Mouse (Mus musculus): Measurements from ENCODE around the gene Cdc34b. TPM values are rescaled to one million over a fixed set of nuclear protein-coding genes. Genes with fewer than 3 reads are reported as not detected.
"Not testable (repeated sequence)": the region's sequence is repeated elsewhere in the genome, so short reads cannot be mapped to it uniquely, and the experiment has no call there.

Cdc34b gene
- total RNA-seq (2021): 1 to 10 TPM in 1 of 2 experiments, under 1 TPM in 1; 0.82 to 1.3 TPM
- long read RNA-seq, experiment 1: 0 reads
- long read RNA-seq, experiment 2: 0 reads

- H3K4me3 ChIP-seq: no peak within 1 kb of the TSS
- no peak for DNase-seq
- H3K27ac ChIP-seq: no peak within 1 kb of the TSS
- intact Hi-C loops (cut with DNase I): no loop called here
- TF ChIP-seq CTCF (IDR thresholded peaks at IDR 0.05): no peak
Measured at GRCm38 (mm10) chr11:94741732-94742272, at the start of gene Cdc34b. TSS of gene Cdc34b (plus strand) at chr11:94741782.

DNA sequence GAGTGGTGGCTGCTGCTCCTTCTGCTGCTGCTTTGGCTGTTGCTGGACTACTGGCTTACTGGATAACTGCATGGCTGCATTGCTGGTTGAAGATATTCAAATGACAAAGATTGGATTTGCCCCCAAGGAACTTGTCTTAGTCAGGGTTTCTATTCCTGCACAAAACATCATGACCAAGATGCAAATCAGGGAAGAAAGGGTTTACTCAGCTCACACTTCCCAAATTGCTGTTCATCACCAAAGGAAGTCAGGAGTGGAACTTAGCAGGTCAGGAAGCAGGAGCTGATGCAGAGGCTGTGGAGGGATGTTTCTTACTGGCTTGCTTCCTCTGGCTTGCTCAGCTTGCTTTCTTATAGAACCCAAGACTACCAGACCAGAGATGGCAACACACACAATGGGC, 49.1 kb upstream of the Cdc34b start:
- intact Hi-C loops (cut with DNase I); H3K27ac ChIP-seq; DNase-seq; H3K4me3 ChIP-seq: not testable (repeated sequence)

GRCm38 (mm10) chr11:94695508-94695907, 46.1 kb upstream of the Cdc34b start:
- intact Hi-C loops (cut with DNase I): no loop called here
- no peak for DNase-seq
- H3K27ac ChIP-seq: no peak overlapping the region
- H3K4me3 ChIP-seq: no peak overlapping the region
- TF ChIP-seq CTCF (IDR thresholded peaks at IDR 0.05): no peak

GRCm38 (mm10) chr11:94697140-94697539, 44.4 kb upstream of the Cdc34b start:
- intact Hi-C loops (cut with DNase I): no loop called here

GRCm38 (mm10) chr11:94697703-94698464, 43.7 kb upstream of the Cdc34b start:
- TF ChIP-seq CTCF (IDR thresholded peaks at IDR 0.05): no peak
- H3K27ac ChIP-seq: no peak overlapping the region
- no peak for DNase-seq
- H3K4me3 ChIP-seq: no peak overlapping the region
- intact Hi-C loops (cut with DNase I): no loop called here

More at GRCm38 (mm10) chr11:94697140-94697539, 44.4 kb upstream of the Cdc34b start:
- no peak overlapping the region for H3K4me3 ChIP-seq
- no peak for DNase-seq
- no peak overlapping the region for H3K27ac ChIP-seq
- TF ChIP-seq CTCF (IDR thresholded peaks at IDR 0.05): no peak

DNA sequence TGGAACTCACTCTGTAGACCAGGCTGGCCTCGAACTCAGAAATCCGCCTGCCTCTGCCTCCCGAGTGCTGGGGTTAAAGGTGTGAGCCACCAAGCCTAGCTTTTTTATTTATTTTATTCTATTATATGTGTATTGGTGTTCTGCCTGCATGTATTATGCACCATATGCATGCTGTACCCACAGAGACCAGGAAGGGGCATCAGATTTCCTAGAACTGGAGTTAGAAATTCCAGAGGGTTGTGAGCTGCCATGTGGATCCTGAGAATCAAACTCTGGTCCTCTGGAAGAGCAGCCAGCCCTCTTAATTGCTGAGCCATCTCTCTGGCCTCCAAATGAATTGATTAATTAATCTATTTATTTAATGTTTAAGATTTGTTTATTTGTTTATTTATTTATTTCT, 42.2 kb upstream of the Cdc34b start:
- intact Hi-C loops (cut with DNase I): no loop called here

DNA sequence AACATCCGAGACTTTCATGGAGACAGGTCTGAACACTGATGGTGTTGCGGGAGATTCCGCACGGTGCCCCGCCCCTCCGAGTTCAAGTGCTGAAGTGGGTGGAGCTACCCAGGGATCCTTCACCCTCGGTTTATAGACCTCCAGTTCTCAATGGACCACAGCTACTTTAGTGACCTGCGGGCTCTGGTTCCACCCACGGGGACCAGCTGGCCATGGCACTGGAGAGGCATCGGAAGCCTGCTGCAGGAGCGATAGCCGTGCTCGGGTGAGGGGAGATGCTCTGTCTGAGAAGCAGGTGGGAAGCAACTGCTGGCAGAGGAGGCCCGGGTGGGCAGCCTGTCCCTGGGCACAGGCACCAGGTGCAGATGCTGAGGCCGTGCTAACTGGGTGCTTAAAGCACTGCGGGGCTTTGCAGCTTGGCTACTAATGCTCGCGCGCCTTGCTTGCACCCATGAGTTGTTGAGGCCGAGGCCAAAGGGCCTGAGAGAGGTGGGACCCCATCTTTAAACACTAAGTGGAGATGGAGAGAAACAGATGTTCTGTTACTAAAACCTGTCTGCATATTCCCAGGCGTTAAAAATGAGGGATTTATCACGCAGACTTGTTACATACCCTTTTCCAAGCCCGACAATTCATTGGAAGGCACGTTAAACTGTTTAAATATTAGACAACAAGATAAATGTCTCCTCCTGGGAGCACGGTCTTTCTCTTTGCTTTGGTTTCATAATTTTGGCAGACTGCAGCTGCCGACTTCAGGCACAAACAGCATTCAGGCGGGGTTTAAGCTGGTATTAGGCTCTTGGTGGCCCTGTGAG, 40.0 kb upstream of the Cdc34b start:
- TF ChIP-seq CTCF (IDR thresholded peaks at IDR 0.05): no peak
- DNase-seq: no peak
- H3K4me3 ChIP-seq: peak overlapping the region; percentile 20; the same call in 1 of the 2 replicates
- H3K27ac ChIP-seq: no peak overlapping the region
- intact Hi-C loops (cut with DNase I): no loop called here

More for the DNA sequence above, 42.2 kb upstream of the Cdc34b start:
- Histone ChIP-seq H3K4me3 (no peak overlapping the region), H3K27ac (no peak overlapping the region)
- DNase-seq: no peak
- TF ChIP-seq CTCF (IDR thresholded peaks at IDR 0.05): no peak

- Histone ChIP-seq H3K4me3 (no peak overlapping the region), H3K27ac (no peak overlapping the region)
- TF ChIP-seq CTCF (IDR thresholded peaks at IDR 0.05): no peak
- intact Hi-C loops (cut with DNase I): no loop called here
- DNase-seq: no peak
Measured at GRCm38 (mm10) chr11:94702216-94702610, 39.4 kb upstream of the Cdc34b start.

DNA sequence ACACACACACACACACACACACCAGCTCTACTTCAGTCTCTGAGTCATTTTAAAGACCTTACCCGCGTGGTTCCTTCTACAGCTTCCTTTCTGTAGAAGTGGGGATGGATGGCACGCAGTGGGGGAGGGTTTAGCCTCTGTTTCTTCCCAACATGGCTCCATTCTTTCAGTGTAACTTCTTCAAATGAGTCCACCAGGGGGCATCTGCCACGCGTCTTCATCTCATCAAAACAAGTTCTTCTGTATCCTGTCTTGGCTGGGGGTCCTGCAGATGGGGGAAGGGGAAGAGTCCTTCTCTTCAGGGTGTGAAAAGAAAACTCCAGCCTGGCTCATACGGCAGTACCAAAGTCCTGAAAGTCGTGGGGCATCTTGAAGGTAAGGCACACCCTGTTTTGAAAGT, 37.6 kb upstream of the Cdc34b start:
- intact Hi-C loops (cut with DNase I): no loop called here
- Histone ChIP-seq H3K4me3 (no peak overlapping the region), H3K27ac (no peak overlapping the region)
- TF ChIP-seq CTCF (IDR thresholded peaks at IDR 0.05): no peak
- DNase-seq: no peak

DNA sequence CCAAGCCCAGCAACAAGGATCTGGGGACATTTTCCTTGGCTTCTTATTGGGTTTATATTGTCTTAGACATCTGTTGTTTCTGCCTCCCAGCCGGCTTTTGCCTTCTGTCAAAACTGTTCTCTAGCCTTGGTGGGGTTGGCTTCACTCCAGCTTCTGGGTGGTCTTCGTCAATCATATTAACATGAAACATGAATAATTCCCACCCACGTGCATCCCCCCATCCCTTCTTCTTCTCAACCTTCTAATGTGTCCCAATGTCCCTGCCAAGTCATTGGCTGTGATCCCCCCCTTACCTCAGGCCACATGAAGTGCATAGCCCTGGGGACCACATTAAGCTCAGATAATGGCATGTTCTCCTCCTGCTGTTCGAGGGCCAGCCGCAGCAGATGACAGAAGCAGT, 37.1 kb upstream of the Cdc34b start, which contains the start of gene Gm11541:
TSS of gene Gm11541 (minus strand) at position 28 of the 400 bp plus-strand sequence.
- no peak within 1 kb of the TSS for H3K4me3 ChIP-seq
- intact Hi-C loops (cut with DNase I): no loop called here
- H3K27ac ChIP-seq: no peak within 1 kb of the TSS
- no peak for TF ChIP-seq CTCF (IDR thresholded peaks at IDR 0.05)
- DNase-seq: no peak

- intact Hi-C loops (cut with DNase I): loop anchor here (10.0 kb wide), 1 partner anchor 79 kb away; no protein-coding TSS in a partner anchor
- Histone ChIP-seq H3K4me3 (no peak overlapping the region), H3K27ac (no peak overlapping the region)
- no peak for DNase-seq
- TF ChIP-seq CTCF (IDR thresholded peaks at IDR 0.05): no peak
Measured at GRCm38 (mm10) chr11:94713246-94713860, 28.2 kb upstream of the Cdc34b start.

- intact Hi-C loops (cut with DNase I): loop anchor here (10.0 kb wide), 1 partner anchor 81 kb away; no protein-coding TSS in a partner anchor
- H3K27ac ChIP-seq: no peak overlapping the region
- DNase-seq: no peak
- H3K4me3 ChIP-seq: no peak overlapping the region
- no peak for TF ChIP-seq CTCF (IDR thresholded peaks at IDR 0.05)
Measured at GRCm38 (mm10) chr11:94715622-94716021, 26.0 kb upstream of the Cdc34b start.
